Mouse (Mus musculus): ENCODE results near the gene Sacm1l.

Gene Sacm1l

GRCm38 (mm10) chr9:123577360-123578192 is 48.0 kb downstream of the Sacm1l start:
- DNase-seq (ENCODE audit: low spot score) = no peak

GRCm38 (mm10) chr9:123589240-123589910 is 59.8 kb downstream of the Sacm1l start:
- DNase-seq (ENCODE audit: low spot score) = no peak

- DNase-seq (ENCODE audit: low spot score) = no peak
Observed at GRCm38 (mm10) chr9:123595194-123595593, 65.6 kb downstream of the Sacm1l start.

GRCm38 (mm10) chr9:123596910-123597309 is 67.4 kb downstream of the Sacm1l start:
- DNase-seq (ENCODE audit: low spot score) = no peak

GRCm38 (mm10) chr9:123597376-123597775 is 67.8 kb downstream of the Sacm1l start:
- no peak for DNase-seq (ENCODE audit: low spot score)

DNA sequence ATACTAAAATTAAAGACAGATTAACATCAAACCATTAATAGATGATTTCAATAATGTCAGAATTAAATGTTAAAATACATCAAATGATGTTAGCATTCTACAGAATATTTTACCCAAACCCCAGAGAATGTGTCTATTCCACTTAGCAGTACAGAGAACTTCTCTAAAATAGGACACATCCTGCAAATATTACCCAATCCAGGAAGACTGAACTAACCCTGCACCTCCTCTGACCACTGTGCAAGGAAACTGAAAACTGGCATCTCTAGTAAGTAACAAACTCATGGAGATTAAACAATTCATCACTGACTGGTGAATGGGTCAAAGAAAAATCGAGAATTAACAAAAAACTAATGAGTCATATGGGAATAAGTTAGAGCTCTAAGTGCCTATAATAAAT is 72.0 kb downstream of the Sacm1l start:
- no peak for DNase-seq (ENCODE audit: low spot score)

DNA sequence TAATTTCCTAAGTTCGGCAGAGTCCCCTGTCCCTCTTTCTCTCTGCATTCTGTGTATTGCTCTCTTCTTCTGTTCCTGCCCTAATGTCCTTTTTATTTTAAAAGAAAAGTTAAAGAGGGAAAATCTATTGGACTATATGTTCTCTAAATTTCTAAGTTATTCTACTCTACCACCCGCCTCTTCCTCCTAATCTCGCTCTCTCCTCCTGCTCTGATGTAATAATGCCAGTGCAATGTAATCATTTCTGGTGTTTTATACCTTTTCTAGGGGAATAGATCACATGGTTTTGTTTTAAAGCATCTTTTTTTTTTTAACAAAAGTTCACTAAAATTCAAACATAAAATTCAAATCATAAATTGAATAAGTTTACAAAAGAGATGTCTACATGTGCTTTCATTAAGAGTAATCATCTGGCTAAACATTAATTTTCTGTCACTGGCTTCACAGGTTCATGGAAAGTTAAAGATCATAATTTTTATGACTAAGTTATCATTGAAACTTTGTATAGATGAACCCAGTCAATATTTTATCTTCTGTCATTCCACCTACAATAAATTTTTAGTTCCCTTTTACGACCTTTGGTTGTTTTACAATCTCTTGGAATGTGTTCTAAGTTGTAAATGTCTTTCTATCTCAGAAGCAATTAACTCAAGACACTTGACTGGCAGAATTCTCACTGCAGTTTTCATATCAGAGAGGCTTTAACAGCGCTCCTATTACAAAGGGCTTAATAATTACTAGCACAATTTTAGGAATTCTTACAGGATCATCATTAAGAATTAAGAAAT is 90.9 kb downstream of the Sacm1l start:
- no peak for DNase-seq (ENCODE audit: low spot score)

DNA sequence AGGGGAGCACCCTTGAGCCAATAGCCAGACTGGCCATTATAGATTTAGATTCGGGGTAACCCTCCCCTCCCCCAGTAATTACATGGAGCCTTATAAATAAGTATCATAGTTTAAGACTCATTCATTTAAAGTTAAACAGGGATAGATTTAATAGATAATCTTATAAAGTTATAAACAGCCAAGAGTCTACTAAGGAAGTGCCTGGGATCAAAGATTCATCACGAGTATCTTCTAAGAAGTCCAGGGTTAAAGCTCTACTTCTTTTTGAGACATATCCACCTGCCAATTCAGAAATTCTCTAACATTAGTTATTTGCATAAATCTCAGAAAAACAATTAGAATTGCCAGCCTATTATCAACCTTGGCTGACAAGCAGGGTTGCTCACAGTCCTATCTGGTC is 95.2 kb downstream of the Sacm1l start:
- DNase-seq (ENCODE audit: low spot score) = no peak

GRCm38 (mm10) chr9:123625821-123626220 is 96.3 kb downstream of the Sacm1l start:
- no peak for DNase-seq (ENCODE audit: low spot score)

- no peak for DNase-seq (ENCODE audit: low spot score)
Observed at GRCm38 (mm10) chr9:123631666-123632065, 102.1 kb downstream of the Sacm1l start.

DNA sequence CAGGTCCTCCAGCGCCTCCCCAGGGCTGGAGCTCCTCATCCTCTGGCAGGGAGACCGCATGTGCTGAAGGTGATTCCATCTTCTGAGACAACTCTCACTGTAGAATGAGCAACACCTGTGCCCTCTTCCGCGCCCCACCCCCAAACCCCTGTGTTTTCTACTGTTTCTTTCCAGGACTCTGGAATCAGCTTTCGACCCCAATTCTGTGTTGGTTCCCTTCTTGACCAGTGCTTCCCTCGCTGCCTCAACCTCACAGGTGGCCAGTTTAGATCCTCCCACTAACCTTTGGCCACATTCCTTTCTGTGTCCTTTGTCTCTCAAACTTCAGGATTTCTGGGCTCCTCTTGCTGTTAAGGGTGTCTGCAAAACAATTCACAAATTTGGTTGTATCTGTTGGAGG is 102.7 kb downstream of the Sacm1l start, which contains the start of gene Slc6a20b:
Slc6a20b (minus strand) TSS at position 285 of the 400 bp plus-strand sequence.
- DNase-seq (ENCODE audit: low spot score) = no peak

DNA sequence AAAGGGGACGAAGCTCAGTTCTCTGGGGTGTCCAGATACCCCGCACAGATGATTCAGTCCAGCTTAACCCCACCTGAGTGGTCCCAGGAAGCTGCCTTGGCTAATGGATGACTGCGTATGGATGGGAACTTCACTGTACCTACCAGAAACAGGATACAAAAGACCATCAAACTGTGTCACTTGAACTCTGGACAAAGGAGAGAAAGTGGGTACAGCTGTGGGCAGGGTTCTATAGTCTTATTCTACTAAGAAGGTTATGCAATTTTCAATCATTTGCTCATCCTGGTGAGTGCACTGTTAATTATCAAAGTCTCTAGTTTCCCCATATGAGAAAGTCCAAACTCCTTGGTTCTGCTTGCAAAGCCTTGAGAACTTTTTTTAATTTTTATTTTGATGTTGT is 103.4 kb downstream of the Sacm1l start:
- no peak for DNase-seq (ENCODE audit: low spot score)

GRCm38 (mm10) chr9:123636771-123637170 is 107.2 kb downstream of the Sacm1l start:
- DNase-seq (ENCODE audit: low spot score) = no peak

- no peak for DNase-seq (ENCODE audit: low spot score)
Observed at GRCm38 (mm10) chr9:123638231-123638630, 108.7 kb downstream of the Sacm1l start.

GRCm38 (mm10) chr9:123638668-123639089 is 109.1 kb downstream of the Sacm1l start:
- DNase-seq (ENCODE audit: low spot score) = no peak

DNA sequence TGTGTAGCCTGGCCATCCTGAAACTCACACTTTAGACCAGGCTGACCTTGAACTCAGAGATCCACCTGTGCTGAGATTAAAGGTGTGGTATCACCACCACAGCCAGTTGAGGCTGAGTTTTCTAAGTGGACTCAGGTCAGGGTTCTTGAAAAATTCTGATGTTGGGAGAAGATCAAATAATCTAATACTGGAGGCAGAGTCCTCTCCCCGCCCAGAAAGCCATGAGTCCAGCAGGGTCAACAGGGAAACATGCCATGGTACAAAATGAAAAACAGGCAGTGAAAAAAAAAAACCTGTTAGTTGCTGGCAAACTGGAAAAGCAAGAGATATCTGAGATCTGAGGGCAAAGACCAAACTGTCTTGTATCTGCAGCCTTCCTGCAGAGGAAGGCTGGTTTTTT is 110.5 kb downstream of the Sacm1l start:
- no peak for DNase-seq (ENCODE audit: low spot score)
